Mouse (Mus musculus): ENCODE results near the gene Hsd17b2.

The Hsd17b2 gene

DNA sequence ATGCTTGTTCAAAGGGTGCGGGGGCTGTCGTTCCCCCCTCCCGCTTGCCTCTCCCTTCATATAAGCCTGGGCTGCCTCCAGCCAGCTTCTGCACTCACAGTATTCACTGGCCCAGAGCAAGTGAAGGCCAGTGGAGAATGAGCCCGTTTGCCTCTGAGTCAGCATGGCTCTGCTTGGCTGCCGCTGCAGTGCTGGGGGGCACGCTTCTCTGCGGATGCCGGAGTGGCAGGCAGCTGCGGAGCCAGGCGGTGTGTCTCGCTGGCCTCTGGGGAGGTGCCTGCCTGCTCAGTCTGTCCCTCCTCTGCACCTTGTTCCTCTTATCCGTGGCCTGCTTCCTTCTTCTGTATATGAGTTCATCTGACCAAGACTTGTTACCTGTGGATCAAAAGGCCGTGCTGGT lies at the start of gene Hsd17b2:
Hsd17b2 (plus strand) TSS at position 46 of the 400 bp plus-strand sequence.
- DNase-seq (ENCODE audit: low spot score in 2 of 2), result peak; percentile 37 to 73

DNA sequence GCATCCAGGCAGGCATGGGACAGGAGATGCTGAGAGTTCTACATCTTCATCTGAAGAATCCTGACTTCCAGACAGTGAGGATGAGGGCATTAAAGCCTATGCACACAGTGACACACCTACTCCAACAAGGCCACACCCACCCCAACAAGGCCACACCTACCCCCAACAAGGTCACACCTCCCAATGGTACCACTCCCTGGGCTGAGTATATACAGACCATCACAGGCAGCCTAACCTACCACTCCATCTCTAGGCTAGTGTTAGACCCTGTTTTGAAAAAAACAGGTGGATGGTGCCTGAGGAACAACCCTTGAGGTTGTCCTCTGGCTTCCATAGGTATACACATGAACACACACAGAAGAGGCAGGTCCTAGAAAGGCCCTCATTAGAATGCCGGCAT lies 49.4 kb upstream of the Hsd17b2 start:
- DNase-seq (ENCODE audit: low spot score in 2 of 2), result no peak

- DNase-seq (ENCODE audit: low spot score in 2 of 2), result no peak
These were observed 42.7 kb upstream of the Hsd17b2 start for GRCm38 (mm10) chr8:117658990-117659389.

- no peak for DNase-seq (ENCODE audit: low spot score in 2 of 2)
These were observed 41.2 kb upstream of the Hsd17b2 start for GRCm38 (mm10) chr8:117660358-117661031.

DNA sequence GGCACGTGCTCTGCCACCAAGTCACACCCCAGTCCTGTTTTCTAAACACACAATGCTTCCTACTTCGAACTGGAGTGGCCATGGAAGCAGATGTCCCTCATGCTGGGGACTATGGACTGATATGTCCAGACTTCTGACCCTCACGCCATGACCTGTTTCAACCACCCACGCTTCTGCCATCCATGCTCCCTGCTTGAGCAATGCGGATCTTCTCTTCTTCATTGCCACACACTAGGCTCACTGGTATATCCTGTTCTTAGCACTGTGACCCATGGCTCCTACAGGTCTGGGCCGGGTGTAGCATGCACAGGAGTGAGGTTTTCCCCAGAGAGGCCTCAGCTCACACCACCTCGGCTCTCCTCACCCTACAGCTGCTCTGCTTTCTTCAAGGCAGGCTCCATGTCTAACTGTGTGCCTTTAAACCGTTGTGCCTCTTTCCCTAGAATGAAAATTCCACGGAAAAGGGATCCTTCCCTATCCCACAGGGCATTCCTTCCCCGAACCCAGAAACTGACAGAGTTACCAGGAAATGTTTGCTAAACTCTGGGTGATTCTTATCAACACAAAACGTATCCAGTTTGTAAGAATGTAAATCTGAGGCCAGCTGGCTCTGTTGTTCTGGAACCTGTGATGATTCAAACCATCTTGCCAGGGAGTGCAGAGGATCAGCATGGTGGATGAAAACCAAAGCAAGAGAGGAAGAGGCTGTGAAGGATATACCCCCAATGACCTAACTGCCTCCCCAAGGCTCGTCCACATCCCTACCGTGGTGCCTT lies 34.2 kb upstream of the Hsd17b2 start:
- DNase-seq (ENCODE audit: low spot score in 2 of 2), result no peak

DNA sequence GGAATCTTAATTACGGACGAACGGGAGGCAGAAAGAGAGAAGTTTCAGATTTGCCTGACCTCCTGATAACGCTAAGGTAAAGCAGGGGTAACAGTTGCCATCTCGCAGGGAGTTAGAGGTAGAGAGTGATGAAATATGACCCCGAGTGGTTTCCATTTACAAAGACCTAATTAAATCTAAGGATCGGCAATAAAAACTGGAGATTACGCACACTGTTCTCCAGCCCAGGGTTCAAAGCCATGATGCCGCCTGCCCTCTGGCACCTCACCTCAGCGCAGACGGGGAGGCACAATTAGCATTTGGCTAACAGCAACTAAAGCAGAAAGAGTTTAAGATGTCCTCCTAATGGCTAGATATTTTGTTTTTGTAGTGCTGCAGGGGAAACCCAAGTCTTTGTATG lies 31.2 kb upstream of the Hsd17b2 start:
- no peak for DNase-seq (ENCODE audit: low spot score in 2 of 2)

DNA sequence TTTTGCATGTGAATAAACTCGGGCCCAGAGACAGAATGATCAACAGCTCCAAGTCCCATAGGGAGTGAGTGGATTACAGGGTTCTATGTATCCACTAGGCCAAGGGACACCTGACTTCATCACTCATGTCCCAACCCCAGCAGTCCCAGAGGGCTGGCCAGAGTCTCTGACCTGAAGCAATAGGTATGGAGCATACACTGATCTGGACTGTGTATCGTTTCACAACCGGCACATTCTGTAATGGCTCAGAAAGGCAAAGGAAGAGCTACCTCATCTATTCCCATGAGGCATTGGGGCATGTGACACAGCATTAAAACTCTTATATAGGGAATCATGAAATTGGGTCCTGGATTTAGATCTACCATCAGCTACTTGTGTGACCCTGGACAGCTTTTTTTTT lies 29.1 kb upstream of the Hsd17b2 start:
- no peak for DNase-seq (ENCODE audit: low spot score in 2 of 2)

DNA sequence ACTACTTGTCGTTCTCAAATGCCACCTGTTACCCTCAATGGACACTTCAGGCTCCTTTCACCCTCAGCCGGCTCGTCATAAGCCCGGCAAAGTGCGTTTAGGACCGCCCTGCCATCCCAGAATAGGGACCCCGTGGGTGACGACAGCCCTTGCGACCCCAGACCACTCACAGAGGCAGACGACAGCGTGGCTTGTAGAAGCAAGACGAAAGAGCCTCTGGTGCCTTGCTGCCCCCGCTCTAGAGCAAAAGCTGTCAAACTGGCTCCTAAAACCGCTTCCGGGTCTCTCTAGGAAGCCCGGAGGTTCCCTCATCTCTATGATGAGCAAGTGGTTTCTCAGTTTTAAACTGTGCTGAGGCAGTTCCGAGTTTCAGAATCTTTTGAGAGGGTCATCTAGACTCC lies 28.3 kb upstream of the Hsd17b2 start, which contains the start of gene Sdr42e1:
Sdr42e1 (minus strand) TSS at position 260 of the 401 bp plus-strand sequence.
- DNase-seq (ENCODE audit: low spot score in 2 of 2), result peak; percentile 41 to 74

- no peak for DNase-seq (ENCODE audit: low spot score in 2 of 2)
These were observed 26.5 kb upstream of the Hsd17b2 start for GRCm38 (mm10) chr8:117675171-117675570.

GRCm38 (mm10) chr8:117676460-117676859 lies 25.2 kb upstream of the Hsd17b2 start:
- no peak for DNase-seq (ENCODE audit: low spot score in 2 of 2)

- DNase-seq (ENCODE audit: low spot score in 2 of 2), result no peak
These were observed 24.7 kb upstream of the Hsd17b2 start for GRCm38 (mm10) chr8:117677011-117677410.

DNA sequence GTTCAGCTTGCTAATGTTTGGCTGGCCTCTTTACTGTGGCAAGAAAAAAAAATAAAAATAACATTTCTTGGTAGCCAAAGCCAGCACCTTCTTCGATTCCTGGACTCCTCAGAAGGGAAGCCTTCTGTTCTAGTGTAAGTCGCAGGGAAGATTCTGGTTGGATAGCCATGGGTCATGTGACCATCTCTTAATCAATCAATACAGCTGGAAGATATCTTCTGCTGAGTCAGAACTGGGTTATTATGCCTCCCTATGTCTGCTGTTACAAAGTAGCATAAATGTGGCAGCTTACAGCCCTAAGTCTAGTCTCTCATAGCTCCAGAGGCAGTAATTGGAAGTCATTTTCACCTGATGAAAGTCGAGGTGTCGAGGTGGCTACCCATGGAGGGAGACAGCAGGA lies 23.1 kb upstream of the Hsd17b2 start:
- DNase-seq (ENCODE audit: low spot score in 2 of 2), result no peak

DNA sequence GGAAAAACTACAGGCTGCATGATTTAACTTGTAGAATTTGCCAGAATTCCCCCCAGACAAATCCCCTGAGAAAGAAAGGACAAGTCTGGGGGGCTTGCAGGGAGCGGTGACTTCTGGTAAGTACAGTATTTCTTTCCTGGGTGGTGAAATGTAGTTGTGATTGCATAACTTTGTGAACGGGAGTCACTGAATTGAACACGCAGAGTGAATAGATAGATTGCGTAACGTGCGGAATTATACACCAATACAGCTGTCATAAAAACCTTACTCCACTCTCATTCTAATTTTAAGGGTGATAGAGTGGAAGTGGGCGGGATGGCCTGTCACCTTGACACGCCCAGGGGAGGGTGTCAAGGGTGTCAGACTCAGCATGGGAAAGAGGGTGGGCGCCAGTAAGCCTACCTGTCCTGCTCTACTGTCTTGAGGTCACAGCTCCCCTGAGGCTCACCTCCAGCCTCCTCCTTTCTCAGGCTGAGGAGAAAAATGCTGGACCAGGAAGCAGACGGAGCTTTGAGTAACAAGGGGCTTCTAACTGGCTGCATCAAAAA lies 17.7 kb upstream of the Hsd17b2 start:
- DNase-seq (ENCODE audit: low spot score in 2 of 2), result no peak

- no peak for DNase-seq (ENCODE audit: low spot score in 2 of 2)
These were observed 17.2 kb upstream of the Hsd17b2 start for GRCm38 (mm10) chr8:117684504-117684903.

DNA sequence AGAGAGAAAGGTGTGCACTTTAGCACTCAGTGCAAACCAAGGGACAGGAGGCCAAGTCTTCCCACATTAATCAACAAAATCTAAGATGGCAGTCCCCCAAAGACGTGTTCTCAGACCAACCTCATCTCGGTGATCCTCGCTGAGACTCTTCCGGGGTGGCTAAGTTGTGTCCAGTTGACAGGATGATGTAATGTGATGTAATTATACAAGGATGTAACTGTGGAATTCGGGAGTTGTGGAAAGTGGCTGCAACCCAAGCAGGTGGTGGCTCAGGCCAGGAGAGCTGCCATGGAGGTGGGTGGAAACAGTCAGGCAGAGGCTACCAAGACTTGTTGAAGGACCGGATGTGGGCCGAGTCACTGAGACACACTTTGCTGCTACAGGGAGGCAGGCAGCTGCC lies 13.8 kb upstream of the Hsd17b2 start:
- DNase-seq (ENCODE audit: low spot score in 2 of 2), result no peak

- DNase-seq (ENCODE audit: low spot score in 2 of 2), result no peak
These were observed 9.6 kb upstream of the Hsd17b2 start for GRCm38 (mm10) chr8:117692131-117692530.

- no peak for DNase-seq (ENCODE audit: low spot score in 2 of 2)
These were observed 6.1 kb upstream of the Hsd17b2 start for GRCm38 (mm10) chr8:117695636-117696035.

DNA sequence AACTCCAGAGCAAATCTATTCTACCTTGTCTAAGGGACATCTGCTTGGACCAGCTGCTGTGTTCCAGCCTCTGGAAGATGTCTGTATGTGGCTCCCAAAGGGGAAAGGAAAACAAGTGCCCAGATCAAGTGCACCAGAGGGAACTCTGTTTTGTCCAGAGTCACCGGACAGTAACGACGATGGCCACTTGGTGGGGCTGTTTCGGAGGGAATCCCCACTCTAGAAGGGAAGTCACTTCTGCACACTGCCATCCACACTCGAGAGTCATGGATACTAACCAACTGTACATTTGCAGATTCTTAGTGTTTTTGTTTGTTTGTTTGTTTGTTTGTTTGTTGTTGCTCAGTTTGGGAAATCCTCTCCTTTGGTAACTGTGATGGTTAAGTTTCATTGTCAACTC lies 4.5 kb upstream of the Hsd17b2 start:
- no peak for DNase-seq (ENCODE audit: low spot score in 2 of 2)

- DNase-seq (ENCODE audit: low spot score in 2 of 2), result no peak
These were observed 1.0 kb upstream of the Hsd17b2 start for GRCm38 (mm10) chr8:117700699-117701098.

GRCm38 (mm10) chr8:117701246-117701645 lies 458 bp upstream of the Hsd17b2 start:
- no peak for DNase-seq (ENCODE audit: low spot score in 2 of 2)

- no peak for DNase-seq (ENCODE audit: low spot score in 2 of 2)
These were observed 997 bp downstream of the Hsd17b2 start for GRCm38 (mm10) chr8:117702701-117703100.

DNA sequence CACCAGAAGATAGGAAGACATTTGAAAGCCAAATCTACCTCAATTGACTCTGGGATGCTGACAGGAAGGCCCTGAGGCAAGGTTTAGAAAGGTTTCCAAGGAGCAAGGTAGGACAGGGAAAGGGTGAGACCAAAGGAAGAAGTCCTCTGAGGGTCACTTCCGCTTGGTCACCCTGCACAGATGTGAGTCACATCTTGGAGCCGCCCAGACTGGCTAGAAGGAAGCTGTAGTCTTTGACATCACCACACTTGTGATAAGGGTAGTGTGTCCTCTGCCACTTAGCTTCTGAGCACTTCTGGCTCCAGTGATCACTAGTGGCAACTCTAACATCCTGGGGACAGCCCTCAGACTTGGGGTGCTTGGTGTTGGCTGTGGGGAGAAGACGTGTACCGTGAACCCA lies 4.4 kb downstream of the Hsd17b2 start:
- DNase-seq (ENCODE audit: low spot score in 2 of 2), result no peak

DNA sequence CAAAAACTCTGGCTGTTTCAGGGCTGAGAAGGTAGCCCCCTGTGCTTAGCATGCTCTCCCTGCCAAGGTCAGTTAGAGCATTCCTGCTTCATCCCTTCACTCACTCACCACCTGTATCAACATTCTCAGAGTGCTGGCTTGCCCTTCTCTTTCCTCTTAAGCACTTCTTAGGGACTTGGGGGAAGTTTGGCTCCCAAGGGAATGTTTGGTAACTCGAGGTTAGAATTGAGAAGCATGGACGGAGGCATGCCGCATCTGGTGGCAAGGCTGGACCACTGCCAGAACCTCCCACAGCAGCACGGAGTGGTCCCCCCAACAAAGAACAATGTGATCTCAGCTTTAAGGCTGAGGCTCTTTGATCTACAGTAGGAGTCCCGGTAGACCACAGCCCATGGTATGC lies 10.5 kb downstream of the Hsd17b2 start:
- DNase-seq (ENCODE audit: low spot score in 2 of 2), result no peak
